Mouse (Mus musculus): ENCODE measurements around the gene Setmar.
A peak's percentile ranks its signal among the peaks of the same experiment; 100 is the strongest.

Gene Setmar

GRCm38 (mm10) chr6:108064918-108065526, at the start of gene Setmar:
Setmar (plus strand) TSS chr6:108065045.
- peak; percentile 98 for DNase-seq

GRCm38 (mm10) chr6:108021646-108022045, 43.2 kb upstream of the Setmar start:
- DNase-seq = no peak

GRCm38 (mm10) chr6:108055041-108055440, 9.8 kb upstream of the Setmar start:
- DNase-seq = peak; percentile 53

- no peak for DNase-seq
Measured at GRCm38 (mm10) chr6:108055946-108056345, 8.9 kb upstream of the Setmar start.

- DNase-seq = no peak
Measured at GRCm38 (mm10) chr6:108057353-108057752, 7.5 kb upstream of the Setmar start.

GRCm38 (mm10) chr6:108058066-108058465, 6.8 kb upstream of the Setmar start:
- peak; percentile 40 for DNase-seq

- no peak for DNase-seq
Measured at GRCm38 (mm10) chr6:108061121-108061520, 3.7 kb upstream of the Setmar start.

- DNase-seq = peak; percentile 92
Measured at GRCm38 (mm10) chr6:108065583-108065982, 738 bp downstream of the Setmar start.

GRCm38 (mm10) chr6:108070947-108071346, 6.1 kb downstream of the Setmar start:
- no peak for DNase-seq

- DNase-seq = no peak
Measured at GRCm38 (mm10) chr6:108073071-108073470, 8.2 kb downstream of the Setmar start.

- no peak for DNase-seq
Measured at GRCm38 (mm10) chr6:108073931-108074330, 9.1 kb downstream of the Setmar start.

- DNase-seq = peak; percentile 50
Measured at GRCm38 (mm10) chr6:108074624-108075023, 9.8 kb downstream of the Setmar start.

- peak; percentile 61 for DNase-seq
Measured at GRCm38 (mm10) chr6:108075857-108076256, 11.0 kb downstream of the Setmar start.

GRCm38 (mm10) chr6:108091296-108091695, 26.5 kb downstream of the Setmar start:
- DNase-seq = peak; percentile 55

- peak; percentile 82 for DNase-seq
Measured at GRCm38 (mm10) chr6:108092646-108093045, 27.8 kb downstream of the Setmar start.

- peak; percentile 90 for DNase-seq
Measured at GRCm38 (mm10) chr6:108093449-108093848, 28.6 kb downstream of the Setmar start.

GRCm38 (mm10) chr6:108095445-108095844, 30.6 kb downstream of the Setmar start:
- DNase-seq = peak; percentile 30

GRCm38 (mm10) chr6:108098171-108098845, 33.5 kb downstream of the Setmar start:
- DNase-seq = peak; percentile 91

GRCm38 (mm10) chr6:108098846-108099217, 34.0 kb downstream of the Setmar start:
- DNase-seq = no peak

- DNase-seq = peak; percentile 93
Measured at GRCm38 (mm10) chr6:108101936-108102830, 37.3 kb downstream of the Setmar start.

GRCm38 (mm10) chr6:108107376-108107775, 42.5 kb downstream of the Setmar start:
- no peak for DNase-seq

GRCm38 (mm10) chr6:108110336-108110735, 45.5 kb downstream of the Setmar start:
- no peak for DNase-seq

GRCm38 (mm10) chr6:108111693-108112092, 46.8 kb downstream of the Setmar start:
- no peak for DNase-seq

GRCm38 (mm10) chr6:108114971-108115370, 50.1 kb downstream of the Setmar start:
- DNase-seq = no peak
